Mouse (Mus musculus) olfactory bulb, adult 2 months (tissue): ENCODE measurements around the gene Gng10. TPM values are rescaled to one million over a fixed set of nuclear protein-coding genes. Genes with fewer than 3 reads are reported as not detected.

Experiments
- H3K27ac ChIP-seq: fragments of 200-500 bp; 2 replicates; pipeline ENCODE4 v1.5.1; 2012; ENCODE audit warnings: low read depth, low read length; ENCODE audit not compliant: insufficient read depth
- H3K4me1 ChIP-seq: fragments of 200-500 bp; 2 replicates; pipeline ENCODE4 v1.6.1; 2012; ENCODE audit warnings: low read length; ENCODE audit not compliant: control insufficient read depth, insufficient read depth
- H3K4me3 ChIP-seq: fragments of 200-500 bp; 2 replicates; pipeline ENCODE4 v1.5.1; 2012; ENCODE audit warnings: mild to moderate bottlenecking, low read depth, low read length, moderate library complexity; ENCODE audit not compliant: insufficient read depth
- CTCF ChIP-seq: fragments of 200-500 bp; IDR thresholded peaks from 2 replicates; pipeline ENCODE4 v1.5.1; 2012; ENCODE audit warnings: low read depth, mild to moderate bottlenecking, low read length, moderate library complexity; ENCODE audit not compliant: insufficient read depth
- POLR2A ChIP-seq: fragments of 200-500 bp; IDR thresholded peaks from 2 replicates; pipeline ENCODE4 v1.6.1; 2012; ENCODE audit warnings: mild to moderate bottlenecking, low read depth, low read length, moderate library complexity; ENCODE audit not compliant: insufficient read depth
- WGBS: fragments of 180-500 bp; shearing (Covaris S2); methylation state at CpG from one replicate; pipeline ENCODE4 v1.1.7; 2018; 5-methylcytosine and 5-hydroxymethylcytosine counted together
- polyA plus RNA-seq: library from polyadenylated mRNA; stranded (reverse); fragments of >200 nt; gene quantifications from 2 replicates; pipeline ENCODE4 v1.2.4, GENCODE M21; 2012; ENCODE audit warnings: low replicate concordance; ENCODE audit not compliant: missing spikeins, insufficient read depth, insufficient read length

Gene Gng10
- polyA plus RNA-seq, 1 experiment, result not detected

DNA sequence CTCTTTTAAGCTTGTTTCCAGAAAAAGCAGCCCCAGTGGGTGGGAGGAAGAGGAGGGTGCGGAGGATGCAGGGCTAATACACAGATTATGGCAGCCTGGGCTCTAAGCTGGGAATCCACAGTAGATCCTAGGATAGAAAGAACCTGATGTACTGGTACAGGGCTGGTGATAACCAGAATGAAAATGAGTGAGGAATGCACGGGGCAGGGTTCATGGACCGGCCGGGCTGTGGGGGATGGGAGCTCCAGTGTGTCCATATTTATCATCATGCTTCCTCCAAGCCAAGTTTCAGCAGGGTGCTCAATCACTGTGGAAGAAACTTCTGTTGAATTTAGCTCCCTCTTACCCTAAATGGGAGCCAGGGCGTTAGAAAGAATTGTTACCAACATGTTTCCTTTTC, 37.8 kb upstream of the Gng10 start:
- 78% methylated on average over 5 of the region's 5 CpGs for whole genome bisulfite sequencing
- H3K27ac ChIP-seq, result no peak overlapping the region
- no peak overlapping the region for H3K4me3 ChIP-seq
- H3K4me1 ChIP-seq, result no peaks in the 10 kb centered on the region
- no peak for TF ChIP-seq POLR2A
- TF ChIP-seq CTCF, result no peak

DNA sequence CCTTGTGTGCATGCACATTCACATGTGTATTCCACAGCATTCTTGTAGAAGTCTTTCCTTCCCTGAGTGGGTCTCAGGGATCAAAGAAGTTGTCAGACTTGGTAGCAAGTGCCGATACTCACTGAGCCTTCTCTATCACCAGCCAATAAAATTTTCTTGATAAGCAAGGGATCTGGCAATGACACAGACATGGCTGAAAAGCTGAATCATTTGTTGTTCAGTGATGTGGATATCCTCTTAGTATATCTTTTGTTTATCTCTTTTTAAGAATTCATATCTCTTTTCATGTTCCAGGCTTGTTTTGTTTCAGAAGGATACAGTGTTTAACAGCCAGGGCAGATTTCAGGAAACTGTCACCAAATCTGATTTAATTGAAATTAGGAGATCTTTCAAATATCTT, 36.2 kb upstream of the Gng10 start:
- H3K4me3 ChIP-seq, result no peak overlapping the region
- 89% methylated on average over 1 of the region's 1 CpGs for WGBS
- no peak overlapping the region for H3K27ac ChIP-seq
- H3K4me1 ChIP-seq, result peaks cover 3% of the 10 kb centered on the region
- TF ChIP-seq CTCF (no peak), POLR2A (no peak)

DNA sequence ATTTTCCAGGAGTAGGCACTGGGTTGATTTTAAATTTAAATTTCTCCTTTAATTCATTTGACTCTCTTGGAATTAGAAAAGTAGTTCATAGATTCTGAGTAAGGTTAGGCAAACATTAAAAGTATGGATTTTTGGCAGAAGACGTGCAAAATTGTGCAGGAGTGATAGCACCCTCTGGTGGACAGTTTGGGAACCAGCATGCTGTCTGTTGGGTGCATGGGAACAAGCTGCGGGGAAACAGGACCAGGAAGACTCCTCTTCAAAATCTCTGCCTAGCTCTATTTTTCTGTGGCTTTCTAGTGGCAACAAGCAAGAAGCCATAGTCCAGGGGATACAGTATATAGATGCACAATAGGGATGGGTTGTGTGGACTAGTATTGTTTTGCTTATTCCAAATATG, 35.2 kb upstream of the Gng10 start:
- no peak overlapping the region for H3K27ac ChIP-seq
- H3K4me3 ChIP-seq, result no peak overlapping the region
- 1% methylated on average over 2 of the region's 2 CpGs for WGBS
- TF ChIP-seq CTCF (peak; percentile 48; the same call in 1 of the 2 replicates), POLR2A (no peak)
- peaks cover 5% of the 10 kb centered on the region for H3K4me1 ChIP-seq

DNA sequence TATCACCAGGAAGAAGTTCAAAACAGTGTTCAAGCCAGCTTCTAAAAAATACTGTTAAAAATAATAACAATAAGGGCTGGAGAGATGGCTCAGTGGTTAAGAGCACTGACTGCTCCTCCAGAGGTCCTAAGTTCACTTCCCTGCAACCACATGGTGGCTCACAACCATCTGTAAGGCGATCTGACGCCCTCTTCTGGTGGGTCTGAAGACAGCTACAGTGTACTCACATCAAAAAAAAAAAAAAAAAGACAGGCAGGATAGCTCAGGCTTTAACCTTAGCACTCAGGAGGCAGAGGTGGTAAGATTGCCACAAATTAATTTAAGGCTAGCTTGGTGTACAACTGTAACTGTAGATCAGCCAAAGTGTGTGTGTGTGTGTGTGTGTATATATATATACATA, 34.3 kb upstream of the Gng10 start:
- Histone ChIP-seq H3K27ac (no peak overlapping the region), H3K4me1 (peaks cover 6% of the 10 kb centered on the region), H3K4me3 (no peak overlapping the region)
- TF ChIP-seq CTCF (no peak), POLR2A (no peak)
- 5% methylated on average over 2 of the region's 2 CpGs for WGBS

DNA sequence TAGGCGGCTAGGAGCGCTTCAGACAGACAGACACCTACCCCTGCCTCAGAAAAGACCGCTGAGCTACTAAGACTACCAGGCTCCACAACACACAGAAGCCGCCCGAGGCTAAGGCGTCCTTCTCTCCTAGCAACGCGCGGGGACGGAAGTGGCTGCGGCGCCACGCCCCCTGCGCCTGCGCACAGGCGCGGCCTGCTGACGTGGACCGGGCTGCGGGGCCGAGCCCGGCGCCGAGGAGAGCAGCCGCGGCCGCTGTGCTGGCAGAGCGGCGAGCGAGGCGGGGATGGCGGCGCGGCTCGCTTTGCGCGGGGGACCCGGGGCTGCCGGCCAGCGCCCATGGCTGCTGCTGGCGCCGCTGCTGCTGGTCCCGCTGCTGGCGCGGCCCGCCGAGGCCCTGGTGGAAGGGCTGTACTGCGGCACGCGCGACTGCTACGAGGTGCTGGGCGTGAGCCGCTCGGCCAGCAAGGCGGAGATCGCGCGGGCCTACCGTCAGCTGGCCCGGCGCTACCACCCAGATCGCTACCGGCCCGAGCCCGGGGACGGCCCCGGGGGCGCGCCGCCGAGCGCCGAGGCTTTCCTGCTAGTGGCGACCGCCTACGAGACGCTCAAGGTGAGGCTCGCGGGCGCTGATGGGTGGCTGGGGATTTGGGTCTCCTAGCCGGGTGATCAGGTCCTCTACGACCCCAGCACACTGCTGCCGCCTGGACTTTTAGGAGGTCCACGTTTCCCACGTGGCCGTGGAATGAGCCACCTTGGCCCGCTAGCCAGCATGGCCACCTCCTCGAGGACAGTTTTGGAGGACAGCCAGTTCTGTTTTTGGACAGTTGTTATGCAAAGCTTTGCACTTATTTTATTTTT, 31.7 kb upstream of the Gng10 start, which contains the start of gene Gm20503:
Gene Gm20503, plus strand, starts transcription at position 263 of the 858 bp plus-strand sequence.
- under 1% methylated on average over 89 of the region's 89 CpGs for WGBS
- TF ChIP-seq CTCF (no peak), POLR2A (peak; percentile 96)
- H3K27ac ChIP-seq, result no peak within 1 kb of the TSS

DNA sequence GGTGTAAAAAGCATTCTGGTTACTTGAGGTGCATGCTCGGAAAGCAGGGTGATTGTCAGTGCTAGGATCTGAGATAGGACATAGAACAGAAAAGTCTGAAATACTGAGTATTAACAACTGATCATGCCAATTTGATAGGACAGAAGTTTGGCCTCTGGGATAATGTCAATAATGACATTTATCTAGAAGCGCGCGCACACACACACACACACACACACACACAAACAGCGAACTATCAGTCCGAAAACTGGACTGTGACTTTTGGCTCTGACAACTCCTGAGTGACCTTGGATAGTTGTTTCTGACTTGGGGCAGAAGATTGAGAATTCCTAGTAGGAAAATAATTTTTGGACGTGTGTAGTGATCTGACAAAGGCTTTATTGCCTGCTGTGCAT, 31.1 kb upstream of the Gng10 start:
- Histone ChIP-seq H3K4me3 (peak overlapping the region; percentile 52), H3K27ac (no peak overlapping the region), H3K4me1 (peaks cover 6% of the 10 kb centered on the region)
- 19% methylated on average over 7 of the region's 7 CpGs for WGBS
- TF ChIP-seq POLR2A (no peak), CTCF (no peak)

More for the DNA sequence above, 31.7 kb upstream of the Gng10 start, which contains the start of gene Gm20503:
- peak within 1 kb of the TSS; percentile 52 for H3K4me3 ChIP-seq
- peaks cover 6% of the 10 kb centered on the region for H3K4me1 ChIP-seq

DNA sequence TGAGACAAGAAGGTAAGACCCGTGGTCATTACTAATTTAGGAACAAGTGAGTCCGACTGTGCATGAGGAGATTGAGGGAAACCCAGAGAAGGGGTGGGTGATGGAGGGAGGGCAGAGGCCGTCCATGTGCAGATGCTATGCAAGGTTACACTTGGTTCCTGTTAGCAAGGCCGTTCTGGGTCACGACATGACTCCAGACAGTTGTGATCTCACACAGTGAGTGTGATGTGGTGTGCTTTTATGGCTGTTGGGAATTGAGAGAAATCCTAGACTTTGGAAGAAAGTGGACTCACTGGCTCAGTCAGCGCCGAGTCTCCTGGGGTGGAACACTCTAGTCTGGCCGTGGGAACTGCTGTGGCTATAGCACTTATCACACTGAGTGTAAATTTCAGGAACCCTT, 28.7 kb upstream of the Gng10 start:
- WGBS, result 66% methylated on average over 8 of the region's 8 CpGs
- H3K27ac ChIP-seq, result no peak overlapping the region

DNA sequence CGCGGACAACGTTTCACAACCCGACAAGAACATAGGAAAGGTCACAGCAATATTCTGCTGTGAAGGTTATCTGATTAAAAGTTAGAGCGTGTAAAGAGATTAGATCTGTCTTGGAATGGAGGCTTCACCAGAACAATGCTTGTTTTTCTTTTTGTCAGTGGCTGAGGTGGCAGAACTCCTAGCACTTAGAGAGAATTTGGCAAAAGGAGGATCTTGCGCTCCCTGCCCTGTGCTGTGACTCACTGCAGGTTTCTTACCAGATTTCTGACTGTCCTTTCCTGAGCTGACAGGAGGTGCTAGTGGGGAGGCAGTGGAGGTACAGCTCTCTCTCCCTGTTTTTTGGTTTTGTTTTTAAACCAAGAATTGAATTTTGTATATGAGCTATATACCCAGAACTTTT, 27.9 kb upstream of the Gng10 start:
- WGBS, result 69% methylated on average over 6 of the region's 6 CpGs
- no peak overlapping the region for H3K27ac ChIP-seq
- no peak overlapping the region for H3K4me3 ChIP-seq
- TF ChIP-seq POLR2A, result no peak
- TF ChIP-seq CTCF, result no peak
- peaks cover 10% of the 10 kb centered on the region for H3K4me1 ChIP-seq

More for the DNA sequence above, 28.7 kb upstream of the Gng10 start:
- TF ChIP-seq POLR2A (no peak), CTCF (no peak)
- peaks cover 8% of the 10 kb centered on the region for H3K4me1 ChIP-seq
- no peak overlapping the region for H3K4me3 ChIP-seq

DNA sequence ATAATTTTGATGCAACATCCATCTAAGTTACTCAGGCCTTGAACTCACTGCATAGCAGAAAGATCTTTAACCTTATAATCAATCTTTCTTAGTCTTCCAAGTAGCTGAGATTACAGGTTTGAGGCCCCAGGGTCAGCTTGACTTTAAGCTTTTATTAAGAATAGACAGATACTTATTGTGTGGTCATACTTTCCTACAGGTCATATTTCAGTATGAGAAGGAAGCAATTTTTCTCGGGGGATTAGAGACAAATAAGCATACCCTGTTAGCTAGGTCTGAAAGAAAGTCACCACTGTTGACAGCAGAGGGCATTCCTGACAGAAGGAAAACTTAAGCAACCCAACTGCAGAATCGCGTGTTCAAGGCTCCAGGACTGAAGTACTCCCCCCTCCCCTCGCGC, 26.9 kb upstream of the Gng10 start:
- no peak for TF ChIP-seq POLR2A
- TF ChIP-seq CTCF, result no peak
- WGBS, result 80% methylated on average over 5 of the region's 5 CpGs
- Histone ChIP-seq H3K4me3 (no peak overlapping the region), H3K27ac (no peak overlapping the region), H3K4me1 (peaks cover 7% of the 10 kb centered on the region)

DNA sequence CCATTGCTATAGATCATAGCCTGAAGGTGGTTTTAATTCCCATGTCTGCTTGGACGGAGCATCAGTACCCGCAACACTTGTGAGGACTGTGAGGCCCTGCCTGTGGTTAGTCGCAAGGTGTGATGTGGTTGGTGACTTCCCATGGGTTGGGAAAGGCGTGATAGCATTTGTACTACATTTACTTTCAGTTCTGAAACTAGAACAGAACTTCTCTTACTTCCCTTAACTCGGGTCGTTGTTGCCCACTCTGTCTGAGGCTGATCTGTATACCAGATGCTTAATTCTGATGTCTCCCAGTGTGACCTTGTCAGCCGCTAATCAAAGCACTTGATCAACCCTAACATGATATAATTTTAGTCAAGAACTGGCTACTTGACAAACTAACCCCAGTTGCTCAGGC, 25.7 kb upstream of the Gng10 start:
- no peak overlapping the region for H3K4me3 ChIP-seq
- WGBS, result 91% methylated on average over 7 of the region's 7 CpGs

More for the DNA sequence above, 25.7 kb upstream of the Gng10 start:
- Histone ChIP-seq H3K4me1 (peaks cover 7% of the 10 kb centered on the region), H3K27ac (no peak overlapping the region)
- TF ChIP-seq POLR2A (no peak), CTCF (no peak)
